Mouse (Mus musculus): ENCODE data around the gene Pus1. TPM values are rescaled to one million over a fixed set of nuclear protein-coding genes. Genes with fewer than 3 reads are reported as not detected.

Pus1 gene
- polyA plus RNA-seq (2015; fragmentation: Nextera tagmentation; extraction: Ambion mirVana): 22.8 and 23.3 TPM in 2 replicates

DNA sequence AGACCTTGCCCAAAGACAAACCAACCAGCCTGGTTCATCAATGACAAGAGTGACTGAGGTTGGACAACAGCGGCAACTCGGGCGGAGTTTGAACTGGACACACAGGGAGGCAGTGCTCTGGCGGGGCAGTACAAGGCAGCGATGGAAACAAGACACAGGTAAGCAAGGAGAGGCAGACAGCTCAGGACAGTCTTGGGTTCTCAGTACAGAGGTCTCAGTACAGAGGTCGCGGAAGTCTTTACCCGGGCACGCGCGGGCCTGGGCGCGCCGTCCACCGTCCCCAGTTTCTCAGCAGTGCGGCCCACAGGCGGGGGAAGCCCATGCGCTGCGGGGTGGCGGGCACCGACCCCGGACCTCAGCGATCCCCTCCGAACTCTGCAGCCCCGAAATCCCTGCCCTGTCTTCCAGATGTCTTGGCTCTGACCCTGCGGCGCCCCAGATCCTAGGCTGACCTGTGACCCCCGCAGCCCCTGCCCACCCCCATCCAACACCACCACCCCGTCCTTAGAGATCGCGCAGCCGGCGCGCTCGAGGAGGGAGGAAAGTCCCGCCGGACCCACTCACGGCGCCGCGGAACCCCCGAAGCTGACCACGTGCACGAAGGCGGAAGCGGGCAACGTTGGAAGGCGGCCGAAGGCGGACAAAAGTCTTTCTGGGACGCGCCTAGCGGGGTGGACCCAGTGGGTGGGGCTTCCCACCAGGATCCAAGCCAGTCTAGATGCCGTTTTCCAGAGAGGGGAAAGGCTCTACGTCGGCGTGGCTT is at the start of gene Pus1:
Gene Pus1, minus strand, starts transcription at position 662 of the 763 bp plus-strand sequence.
- H3K27ac ChIP-seq (replicated peaks): peak within 1 kb of the TSS; percentile 45; the same call in 1 of the 2 replicates
- peaks cover 24% of the 10 kb centered on the region for H3K4me1 ChIP-seq (replicated peaks)
- peak within 1 kb of the TSS; percentile 91 for H3K4me2 ChIP-seq
- H3K4me3 ChIP-seq: peak within 1 kb of the TSS; percentile 81
- H3K9me3 ChIP-seq: no peaks in the 10 kb centered on the region
- ATAC-seq (ENCODE audit: low FRiP score, low read depth): peak; percentile 88
- H3K9ac ChIP-seq: peak within 1 kb of the TSS; percentile 69
- peaks cover 10% of the 10 kb centered on the region; the same call in 1 of the 2 replicates for H3K36me3 ChIP-seq
- H3K27me3 ChIP-seq: no peaks in the 10 kb centered on the region
- 0% methylated on average over 57 of the region's 57 CpGs for WGBS

DNA sequence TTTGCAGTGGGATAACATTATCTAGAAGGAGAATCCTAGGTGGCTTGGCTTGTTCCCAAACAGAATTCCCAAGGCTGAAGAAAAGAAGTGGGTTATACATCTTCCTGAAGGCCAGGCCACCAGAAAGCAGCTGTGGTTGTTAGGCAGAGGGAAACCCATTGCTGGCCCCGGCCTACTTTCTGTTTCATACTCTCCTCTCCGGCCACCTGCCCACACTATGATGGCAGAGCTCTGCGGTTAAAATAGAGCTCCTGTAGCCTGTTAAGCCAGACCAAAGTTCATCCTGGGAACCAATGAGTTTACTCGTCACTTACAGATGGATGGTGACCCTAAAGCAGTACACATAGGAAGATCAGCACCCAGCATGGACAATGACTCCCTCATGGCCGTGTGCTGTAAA is 47.1 kb upstream of the Pus1 start:
- Histone ChIP-seq H3K9me3 (no peaks in the 10 kb centered on the region), H3K4me1 (replicated peaks) (no peaks in the 10 kb centered on the region), H3K9ac (no peak overlapping the region), H3K27me3 (no peaks in the 10 kb centered on the region), H3K4me2 (no peak overlapping the region), H3K27ac (replicated peaks) (no peak overlapping the region), H3K36me3 (no peaks in the 10 kb centered on the region), H3K4me3 (no peak overlapping the region)
- WGBS: 88% methylated on average over 5 of the region's 5 CpGs
- ATAC-seq (ENCODE audit: low FRiP score, low read depth): no peak

DNA sequence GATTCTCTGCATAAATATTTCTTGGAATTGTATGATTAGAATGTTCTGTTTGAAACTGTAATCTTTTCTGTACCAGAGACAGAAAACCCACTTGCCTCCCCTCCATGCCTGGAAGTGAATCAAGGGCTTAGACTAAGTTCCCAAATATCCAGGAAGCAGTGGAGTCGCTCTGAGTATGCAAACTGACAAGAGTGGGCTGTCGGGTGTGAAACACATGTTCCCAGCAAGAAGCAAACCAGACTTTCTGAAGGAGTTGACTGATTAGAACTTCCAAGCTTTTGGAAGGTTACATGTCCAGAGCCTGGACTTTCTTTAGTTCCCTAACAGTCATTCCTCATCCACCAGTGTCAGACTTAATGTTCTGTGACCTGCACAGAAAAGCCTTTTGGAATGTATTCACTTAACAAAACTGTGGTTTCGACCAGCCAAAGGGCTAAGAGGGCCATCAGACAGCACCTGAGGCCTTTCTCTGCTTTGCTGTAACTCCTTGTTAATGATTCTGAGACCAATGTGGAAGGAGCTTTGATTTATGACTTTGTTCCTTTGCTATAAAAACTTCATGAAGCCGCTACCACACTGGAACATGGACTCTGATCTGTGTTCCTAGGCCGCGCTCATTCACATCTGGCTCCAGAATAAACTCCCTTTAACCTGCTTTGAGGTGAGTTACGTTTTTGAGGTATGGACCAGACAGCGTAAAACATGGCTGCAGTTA is 46.5 kb upstream of the Pus1 start:
- H3K9me3 ChIP-seq: no peaks in the 10 kb centered on the region
- H3K4me3 ChIP-seq: no peak overlapping the region
- no peak for ATAC-seq (ENCODE audit: low FRiP score, low read depth)
- no peak overlapping the region for H3K4me2 ChIP-seq
- H3K27ac ChIP-seq (replicated peaks): no peak overlapping the region
- no peaks in the 10 kb centered on the region for H3K27me3 ChIP-seq
- H3K9ac ChIP-seq: no peak overlapping the region
- WGBS: 91% methylated on average over 8 of the region's 8 CpGs
- H3K36me3 ChIP-seq: no peaks in the 10 kb centered on the region
- no peaks in the 10 kb centered on the region for H3K4me1 ChIP-seq (replicated peaks)

DNA sequence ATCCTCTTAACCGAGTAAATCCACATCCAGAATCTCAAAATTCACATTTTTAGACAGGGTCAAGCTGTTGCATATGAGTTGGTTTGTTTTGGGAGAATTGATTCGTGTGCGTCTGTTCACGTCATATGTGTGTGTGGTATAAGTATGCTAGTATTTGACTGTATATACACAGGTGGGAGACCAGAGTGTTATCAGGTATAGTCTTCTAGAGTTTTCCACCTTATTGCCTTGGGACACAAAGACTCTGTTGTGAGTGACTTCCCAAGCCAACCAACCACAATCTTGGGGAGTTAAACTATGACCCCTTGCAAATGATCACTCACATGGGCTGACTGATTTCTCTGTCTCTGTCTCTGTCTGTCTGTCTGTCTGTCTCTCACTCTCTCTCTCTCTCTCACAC is 44.0 kb upstream of the Pus1 start:
- no peak for ATAC-seq (ENCODE audit: low FRiP score, low read depth)
- 86% methylated on average over 4 of the region's 4 CpGs for WGBS

DNA sequence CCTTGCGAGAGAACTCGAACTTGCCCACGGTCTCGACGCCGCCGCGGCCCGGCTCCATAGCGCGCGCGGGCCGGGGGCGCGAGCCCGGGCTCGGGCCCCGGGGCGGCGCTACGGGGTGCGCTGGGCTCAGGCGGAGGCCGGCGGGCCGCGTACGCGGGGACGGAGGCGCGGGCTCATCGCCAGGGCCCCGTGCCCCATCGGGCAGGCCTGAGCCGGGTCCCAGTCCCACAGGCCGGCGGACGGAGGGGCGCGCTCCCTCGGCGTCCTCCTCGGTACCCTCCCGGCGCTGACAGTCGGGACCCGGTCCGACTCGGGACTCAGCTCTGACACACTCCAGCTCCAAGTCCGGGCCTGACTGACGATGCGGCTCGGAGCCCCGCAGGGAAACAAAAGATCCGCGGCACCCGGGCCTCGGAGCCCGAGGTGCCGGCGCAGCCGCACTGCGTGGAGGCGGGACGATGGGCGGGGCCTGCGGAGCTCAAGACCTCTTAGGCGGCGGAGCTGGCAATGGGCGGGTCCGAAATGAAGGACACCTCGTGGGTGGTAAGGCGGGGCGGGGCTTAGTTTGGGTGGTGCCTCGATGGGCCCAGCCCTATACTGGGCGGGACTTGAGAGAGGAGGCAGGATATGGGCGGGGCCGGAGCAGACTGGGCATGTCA is 29.3 kb upstream of the Pus1 start, which contains the start of gene Ulk1:
Gene Ulk1, minus strand, starts transcription at position 431 of the 659 bp plus-strand sequence.
- no peaks in the 10 kb centered on the region for H3K36me3 ChIP-seq
- no peaks in the 10 kb centered on the region for H3K9me3 ChIP-seq
- H3K4me2 ChIP-seq: peak within 1 kb of the TSS; percentile 89
- under 1% methylated on average over 68 of the region's 80 CpGs for WGBS
- no peaks in the 10 kb centered on the region for H3K27me3 ChIP-seq
- H3K9ac ChIP-seq: peak within 1 kb of the TSS; percentile 75
- H3K27ac ChIP-seq (replicated peaks): peak within 1 kb of the TSS; percentile 87
- peak; percentile 96 for ATAC-seq (ENCODE audit: low FRiP score, low read depth)
- peaks cover 37% of the 10 kb centered on the region for H3K4me1 ChIP-seq (replicated peaks)
- H3K4me3 ChIP-seq: peak within 1 kb of the TSS; percentile 73

More for the DNA sequence above, 44.0 kb upstream of the Pus1 start:
- Histone ChIP-seq H3K4me3 (no peak overlapping the region), H3K9me3 (no peaks in the 10 kb centered on the region), H3K27me3 (no peaks in the 10 kb centered on the region), H3K9ac (no peak overlapping the region), H3K4me1 (replicated peaks) (no peaks in the 10 kb centered on the region), H3K36me3 (no peaks in the 10 kb centered on the region), H3K4me2 (no peak overlapping the region), H3K27ac (replicated peaks) (no peak overlapping the region)

DNA sequence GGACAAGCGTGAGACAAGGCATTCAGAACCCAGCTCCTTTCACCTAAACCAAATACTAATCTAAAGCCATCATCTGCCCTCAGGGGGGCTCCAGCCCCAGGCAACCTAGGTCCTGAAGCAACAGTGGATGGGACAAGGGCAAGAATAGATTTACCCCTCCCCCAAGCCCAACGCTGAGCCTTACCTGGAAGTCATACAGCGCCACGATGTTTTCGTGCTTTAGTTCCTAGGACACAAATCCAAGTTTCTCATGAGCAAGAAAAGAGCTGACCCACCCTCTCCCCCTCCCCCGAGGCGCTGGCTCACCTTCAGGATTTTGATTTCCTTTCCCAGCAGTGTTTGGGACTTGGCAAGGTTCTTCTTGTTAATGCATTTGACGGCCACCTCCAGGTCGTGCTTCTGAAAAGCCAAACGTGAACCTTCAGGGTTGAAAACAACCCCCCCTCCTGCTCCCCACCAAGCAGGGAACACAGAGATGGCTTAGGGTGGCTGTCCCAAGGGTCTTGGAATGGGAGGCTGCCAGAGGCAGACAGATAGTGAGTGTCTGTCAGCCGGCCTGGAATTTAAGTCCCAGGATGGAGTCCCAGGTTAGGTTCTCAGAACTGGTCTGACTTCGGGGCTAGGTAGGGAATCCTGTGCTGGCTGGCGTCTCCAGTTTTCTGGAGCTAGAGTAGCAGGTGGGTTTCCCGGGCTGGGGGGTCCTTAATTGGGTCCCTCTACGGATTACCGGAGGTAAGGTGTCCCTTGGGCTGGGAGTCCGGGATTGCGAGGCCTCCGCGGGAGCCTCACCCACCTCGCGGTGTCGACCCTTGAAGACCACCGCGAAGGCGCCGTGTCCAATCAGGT is 28.6 kb upstream of the Pus1 start:
- Histone ChIP-seq H3K9me3 (no peaks in the 10 kb centered on the region), H3K4me1 (replicated peaks) (peaks cover 40% of the 10 kb centered on the region), H3K27me3 (no peaks in the 10 kb centered on the region), H3K4me3 (peak overlapping the region; percentile 73), H3K36me3 (no peaks in the 10 kb centered on the region), H3K9ac (peak overlapping the region; percentile 75), H3K27ac (replicated peaks) (peak overlapping the region; percentile 87), H3K4me2 (peak overlapping the region; percentile 89)
- ATAC-seq (ENCODE audit: low FRiP score, low read depth): no peak
- 2% methylated on average over 27 of the region's 27 CpGs for WGBS

DNA sequence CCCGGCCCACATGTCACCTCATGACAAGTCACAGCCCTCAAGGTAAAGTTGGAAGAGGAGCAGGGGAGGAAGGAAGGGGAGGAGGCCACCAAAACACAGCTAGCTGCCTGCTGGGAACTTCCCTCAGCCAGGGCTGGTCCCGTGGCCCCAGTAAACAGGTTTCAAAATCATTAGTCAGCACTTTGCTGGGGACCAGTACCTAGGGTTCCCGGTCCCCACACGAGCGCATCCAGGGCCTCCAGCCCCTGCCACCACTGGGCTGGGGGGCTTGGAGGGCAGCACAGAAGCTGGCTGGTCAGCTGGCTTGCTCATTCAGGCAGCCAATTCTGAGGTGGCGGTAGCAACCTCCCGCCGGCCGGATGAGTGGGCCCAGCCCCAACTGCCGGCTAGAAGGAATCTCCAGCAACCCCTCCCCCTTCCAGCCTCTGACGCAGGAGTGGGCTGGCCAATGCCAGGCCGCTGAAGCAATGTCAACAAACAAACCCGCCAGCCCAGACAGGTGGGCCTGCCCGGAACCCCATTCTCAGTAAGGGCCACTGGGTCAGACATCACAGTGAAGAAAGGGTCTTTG is 27.7 kb upstream of the Pus1 start:
- H3K4me1 ChIP-seq (replicated peaks): peaks cover 40% of the 10 kb centered on the region
- peak overlapping the region; percentile 75 for H3K9ac ChIP-seq

DNA sequence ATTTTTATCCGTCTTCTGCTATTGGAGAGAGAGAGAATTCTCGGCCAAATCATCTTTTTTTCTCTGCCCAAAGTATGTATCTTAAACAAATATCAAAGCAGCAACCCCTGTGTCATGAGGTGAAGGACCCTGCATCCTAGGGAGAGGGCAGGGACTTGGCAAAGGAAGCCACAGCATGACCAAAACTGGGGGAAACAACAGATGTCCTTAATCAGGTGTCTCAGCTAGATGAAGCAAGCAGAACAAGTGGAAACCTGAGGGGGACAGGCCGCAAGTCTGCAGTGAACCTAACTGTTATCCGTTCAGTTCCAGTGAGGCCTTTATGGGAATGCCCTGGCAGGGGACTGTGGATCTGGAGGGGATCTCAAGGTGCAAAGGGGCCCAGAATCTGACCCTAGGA is 27.0 kb upstream of the Pus1 start:
- WGBS: 82% methylated on average over 4 of the region's 4 CpGs
- no peaks in the 10 kb centered on the region for H3K9me3 ChIP-seq
- no peak for ATAC-seq (ENCODE audit: low FRiP score, low read depth)
- peak overlapping the region; percentile 73 for H3K4me3 ChIP-seq
- H3K4me2 ChIP-seq: peak overlapping the region; percentile 89
- H3K27me3 ChIP-seq: no peaks in the 10 kb centered on the region
- no peaks in the 10 kb centered on the region for H3K36me3 ChIP-seq
- no peak overlapping the region for H3K27ac ChIP-seq (replicated peaks)
- peak overlapping the region; percentile 75; the same call in 1 of the 2 replicates for H3K9ac ChIP-seq
- peaks cover 40% of the 10 kb centered on the region for H3K4me1 ChIP-seq (replicated peaks)

More for the DNA sequence above, 27.7 kb upstream of the Pus1 start:
- no peaks in the 10 kb centered on the region for H3K36me3 ChIP-seq
- WGBS: 4% methylated on average over 14 of the region's 14 CpGs
- H3K4me3 ChIP-seq: peak overlapping the region; percentile 73
- ATAC-seq (ENCODE audit: low FRiP score, low read depth): 0 out of 2 replicates have a peak, but pooled peaks have one; percentile 20
- no peaks in the 10 kb centered on the region for H3K27me3 ChIP-seq
- H3K27ac ChIP-seq (replicated peaks): peak overlapping the region; percentile 87
- H3K9me3 ChIP-seq: no peaks in the 10 kb centered on the region
- H3K4me2 ChIP-seq: peak overlapping the region; percentile 89

DNA sequence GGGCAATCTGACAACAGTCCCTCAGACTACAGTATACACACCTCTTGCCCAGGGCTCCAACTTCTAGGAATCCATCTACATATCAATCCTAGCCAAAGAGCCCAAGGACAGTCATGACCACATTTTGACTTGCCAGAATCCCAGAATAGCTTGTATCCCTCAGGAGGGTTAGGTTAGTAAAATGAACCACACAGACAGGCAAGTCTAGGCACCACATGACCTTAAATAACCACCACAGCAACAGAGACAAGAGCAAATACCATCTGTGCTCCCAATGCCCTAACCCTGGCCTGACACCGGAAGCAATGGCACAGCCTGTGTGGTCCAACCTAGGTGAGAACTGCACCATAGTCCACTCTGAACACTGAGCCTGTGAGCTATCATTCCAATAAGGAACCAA is 26.2 kb upstream of the Pus1 start:
- peaks cover 40% of the 10 kb centered on the region for H3K4me1 ChIP-seq (replicated peaks)

DNA sequence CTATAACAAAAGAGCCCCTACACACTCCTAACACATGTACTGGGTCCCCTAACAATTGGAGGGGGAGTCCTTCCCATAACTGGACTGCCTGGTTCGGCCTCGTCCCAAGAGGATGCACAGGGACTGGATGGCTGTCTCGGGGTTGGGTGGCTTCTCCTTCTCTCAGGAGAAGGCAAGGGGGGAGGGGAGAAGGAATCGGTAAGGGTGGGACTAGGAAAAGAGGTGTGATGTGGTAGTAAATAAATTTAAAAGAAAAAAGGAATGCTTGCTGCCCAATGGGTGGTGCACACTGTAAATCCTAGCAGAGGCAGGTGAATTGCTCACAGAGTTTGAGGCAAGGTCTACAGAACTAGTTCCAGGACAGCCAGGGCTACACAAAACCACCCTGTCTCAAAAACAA is 25.7 kb upstream of the Pus1 start:
- H3K27ac ChIP-seq (replicated peaks): no peak overlapping the region
- H3K27me3 ChIP-seq: no peaks in the 10 kb centered on the region
- H3K36me3 ChIP-seq: no peaks in the 10 kb centered on the region
- no peaks in the 10 kb centered on the region for H3K9me3 ChIP-seq
- ATAC-seq (ENCODE audit: low FRiP score, low read depth): no peak
- no peak overlapping the region for H3K4me2 ChIP-seq
- H3K9ac ChIP-seq: no peak overlapping the region
- WGBS: 91% methylated on average over 4 of the region's 4 CpGs
- peaks cover 40% of the 10 kb centered on the region for H3K4me1 ChIP-seq (replicated peaks)
- no peak overlapping the region for H3K4me3 ChIP-seq

More for the DNA sequence above, 26.2 kb upstream of the Pus1 start:
- H3K4me3 ChIP-seq: no peak overlapping the region
- no peaks in the 10 kb centered on the region for H3K9me3 ChIP-seq
- H3K27me3 ChIP-seq: no peaks in the 10 kb centered on the region
- no peak overlapping the region for H3K4me2 ChIP-seq
- H3K36me3 ChIP-seq: no peaks in the 10 kb centered on the region
- H3K27ac ChIP-seq (replicated peaks): no peak overlapping the region
- ATAC-seq (ENCODE audit: low FRiP score, low read depth): no peak
- WGBS: 94% methylated on average over 1 of the region's 1 CpGs
- no peak overlapping the region for H3K9ac ChIP-seq

Data from hindbrain, embryonic 15.5 days (tissue).